27 mouse cellular contexts compared by ENCODE assay signal in the genomic region with DNA sequence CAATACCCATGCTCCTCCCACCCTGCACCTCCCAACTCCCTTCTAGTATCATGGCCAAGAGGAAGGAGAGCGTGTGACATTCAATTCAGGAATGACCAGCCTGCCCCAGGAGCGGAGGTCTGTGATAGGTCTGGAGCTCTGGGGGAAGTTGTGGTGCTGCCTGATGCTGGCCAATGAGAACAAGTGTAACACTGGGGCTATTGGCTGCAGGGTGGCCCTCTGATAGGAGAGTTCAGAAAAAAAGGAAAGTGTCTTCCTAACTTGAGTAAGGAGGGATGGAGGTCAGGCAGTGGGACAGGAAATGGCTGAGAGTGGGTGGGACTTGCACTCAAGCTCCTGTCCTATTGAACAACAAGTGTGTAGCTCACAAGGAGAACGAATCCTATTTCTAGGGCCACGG.
DNase-seq lines count a peak whose midpoint lies in the region; ATAC-seq and TF ChIP-seq lines count a peak whose summit lies in the region.
"Had no signal": no experiment of that assay in that cellular context is flagged by ENCODE, and none has a peak within 500 bp of the region (broad histone marks: within the 10 kb centered on the region; RNA-seq: fewer than 3 reads in every experiment).

No protein-coding gene starts in this region.

- no peak for TF ChIP-seq POLR2A in heart, adult 2 months (IDR thresholded peaks at IDR 0.05; ENCODE audit: insufficient read depth, low read depth, low read length)

- no peak for DNase-seq in heart, postnatal 0 days (ENCODE audit: low spot score)
- no peak for DNase-seq in heart, adult 2 months
- DNase-seq in ES-CJ7 (ENCODE audit: low read depth, low spot score) (peak; percentile 67), ZHBTc4 (ENCODE audit: low read depth, low spot score) (peak; percentile 84)
- no peak for DNase-seq in kidney, adult 18-20 months
- no peak for DNase-seq in gastrocnemius, adult 8-10 months (ENCODE audit: low spot score in 2 of 2)
- DNase-seq: adrenal gland, adult 8-10 months; adrenal gland, postnatal 36 days; B cell, adult 2 months; cerebellum, adult 11-12 months; cerebellum, adult 9-10 months; cerebellum, postnatal 25 days; forebrain, postnatal 0 days; gastrocnemius, adult 2 months; gastrocnemius, postnatal 36 days; heart, adult 18-20 months; heart, postnatal 14 days; kidney, adult 8-10 months had no signal

- TF ChIP-seq EP300 in heart, postnatal 0 days (IDR thresholded peaks at IDR 0.05; ENCODE audit: low read depth), result no peak
- TF ChIP-seq EP300 in heart, adult 2 months (IDR thresholded peaks at IDR 0.05; ENCODE audit: insufficient read depth, low read depth, low read length), result no peak

- no peak overlapping the region for H3K9ac ChIP-seq in heart, postnatal 0 days (replicated peaks; ENCODE audit: low read depth, low read length)
- H3K9ac ChIP-seq in heart, adult 2 months (ENCODE audit: low read depth, low read length), result no peak overlapping the region
- H3K9ac ChIP-seq: embryonic facial prominence, embryonic 12.5 days; forebrain, embryonic 12.5 days; forebrain, postnatal 0 days; hindbrain, embryonic 13.5 days had no signal

- no peaks in the 10 kb centered on the region for H3K79me2 ChIP-seq in heart, adult 2 months (replicated peaks; ENCODE audit: control insufficient read depth, insufficient read depth, low read length)

- no peaks in the 10 kb centered on the region for H3K27me3 ChIP-seq in heart, postnatal 0 days (ENCODE audit: control insufficient read depth, insufficient read depth, low read length)
- no peaks in the 10 kb centered on the region for H3K27me3 ChIP-seq in heart, adult 2 months (ENCODE audit: control insufficient read depth, insufficient read depth, low read length)
- H3K27me3 ChIP-seq in E14TG2a.4 (ENCODE audit: insufficient read depth, low read length), result no peaks in the 10 kb centered on the region
- H3K27me3 ChIP-seq: embryonic facial prominence, embryonic 12.5 days had no signal

- H3K36me3 ChIP-seq in heart, postnatal 0 days (replicated peaks; ENCODE audit: control insufficient read depth, insufficient read depth, low read length), result no peaks in the 10 kb centered on the region
- no peaks in the 10 kb centered on the region for H3K36me3 ChIP-seq in heart, adult 2 months (ENCODE audit: control insufficient read depth, insufficient read depth, low read length)
- H3K36me3 ChIP-seq in E14TG2a.4 (ENCODE audit: insufficient read depth, low read length), result no peaks in the 10 kb centered on the region
- H3K36me3 ChIP-seq: embryonic facial prominence, embryonic 12.5 days; forebrain, embryonic 12.5 days; G1E; hindbrain, embryonic 13.5 days had no signal

- no peak for TF ChIP-seq CTCF in heart, postnatal 0 days (IDR thresholded peaks at IDR 0.05; ENCODE audit: low read depth)
- no peak for TF ChIP-seq CTCF in heart, adult 2 months (IDR thresholded peaks at IDR 0.05)
- no peak for TF ChIP-seq CTCF in E14TG2a.4 (conservative IDR thresholded peaks at IDR 0.05; ENCODE audit: low read length)

- peaks cover 21% of the 10 kb centered on the region for H3K4me1 ChIP-seq in heart, postnatal 0 days (ENCODE audit: control insufficient read depth, insufficient read depth)
- no peaks in the 10 kb centered on the region for H3K4me1 ChIP-seq in heart, adult 2 months (ENCODE audit: control insufficient read depth, insufficient read depth, low read length)
- peaks cover 12% of the 10 kb centered on the region for H3K4me1 ChIP-seq in E14TG2a.4 (replicated peaks; ENCODE audit: low read depth, low read length)
- H3K4me1 ChIP-seq: embryonic facial prominence, embryonic 12.5 days had no signal

- intact Hi-C loops in heart, adult 2 months (cut with DNase I), result no loop called here

- no peaks in the 10 kb centered on the region for H3K9me3 ChIP-seq in heart, postnatal 0 days (replicated peaks; ENCODE audit: control insufficient read depth, low read length)
- peaks cover 7% of the 10 kb centered on the region; the same call in 1 of the 2 replicates for H3K9me3 ChIP-seq in E14TG2a.4 (ENCODE audit: low read length)
- H3K9me3 ChIP-seq: embryonic facial prominence, embryonic 12.5 days; forebrain, embryonic 12.5 days; G1E had no signal

- no peak overlapping the region for H3K4me3 ChIP-seq in heart, postnatal 0 days (ENCODE audit: low read depth, low read length)
- no peak overlapping the region for H3K4me3 ChIP-seq in heart, adult 2 months
- peak overlapping the region; percentile 81 for H3K4me3 ChIP-seq in E14TG2a.4 (replicated peaks; ENCODE audit: low read length)
- H3K4me3 ChIP-seq: embryonic facial prominence, embryonic 12.5 days; forebrain, embryonic 12.5 days; gastrocnemius, adult 2 months; hindbrain, embryonic 13.5 days had no signal

- peak; percentile 54 for ATAC-seq in heart, postnatal 0 days (ENCODE audit: insufficient read depth, low read depth)
- no peak for ATAC-seq in cerebellum, adult (ENCODE audit: insufficient number of reproducible peaks, low FRiP score, low TSS enrichment)
- ATAC-seq: CD4-positive, CD25-positive, alpha-beta regulatory T cell, adult 4 months; forebrain, postnatal 0 days; hindbrain, postnatal 0 days; intestine, embryonic 16.5 days had no signal

- H3K4me2 ChIP-seq in heart, postnatal 0 days (ENCODE audit: low read depth, low read length), result no peak overlapping the region
- H3K4me2 ChIP-seq: embryonic facial prominence, embryonic 12.5 days; forebrain, embryonic 12.5 days; hindbrain, embryonic 13.5 days had no signal

- WGBS in heart, postnatal 0 days, result 84% methylated on average over 4 of the region's 4 CpGs
- 79% methylated on average over 4 of the region's 4 CpGs for WGBS in heart, adult 2 months

- H3K27ac ChIP-seq in heart, postnatal 0 days (ENCODE audit: low read depth), result no peak overlapping the region
- H3K27ac ChIP-seq in heart, adult 2 months, result no peak overlapping the region
- H3K27ac ChIP-seq: embryonic facial prominence, embryonic 12.5 days; forebrain, embryonic 12.5 days; gastrocnemius, adult 2 months; hindbrain, embryonic 13.5 days; hindbrain, postnatal 0 days had no signal

Comparison
In these comparisons a context has a peak if more than half of its experiments do, and no peak if none do; other contexts are left out.
1. DNase-seq: peak in ES-CJ7 (single experiment) and ZHBTc4 (single experiment); none in heart, postnatal 0 days (single experiment), heart, adult 2 months (0 of 2), kidney, adult 18-20 months (single experiment) and gastrocnemius, adult 8-10 months (0 of 2).